Mouse (Mus musculus) heart, embryonic 11.5 days (tissue): ENCODE data around the gene Gatc. TPM values are rescaled to one million over a fixed set of nuclear protein-coding genes. Genes with fewer than 3 reads are reported as not detected.

Experiments used
- polyA plus RNA-seq: library from polyadenylated mRNA; unstranded; fragments of >200 nt; fragmentation: Nextera tagmentation; extraction: Ambion mirVana; gene quantifications from 2 replicates; pipeline ENCODE4 v1.2.1, GENCODE M21; 2014

Gatc gene
- polyA plus RNA-seq, 1 experiment from 2014 or later: 31.0 TPM

Other genes with a start within 250 kb of the Gatc start
- gene Gm10401, start 242.9 kb downstream of the Gatc start, polyA plus RNA-seq: 19.1 and 19.2 TPM in 2 replicates
- gene Acads, start 221.8 kb downstream of the Gatc start, polyA plus RNA-seq: 45.5 and 75.6 TPM in 2 replicates
- gene Unc119b, start 206.2 kb downstream of the Gatc start, polyA plus RNA-seq: 18.9 and 21.6 TPM in 2 replicates
- 68.9 and 77.8 TPM in 2 replicates for gene Mlec, start 183.0 kb downstream of the Gatc start, polyA plus RNA-seq
- 0.63 and 1.3 TPM in 2 replicates for gene Cabp1, start 146.8 kb downstream of the Gatc start, polyA plus RNA-seq
- gene Pop5, start 105.3 kb downstream of the Gatc start, polyA plus RNA-seq: 86.9 and 90.6 TPM in 2 replicates
- gene Rnf10, start 68.3 kb downstream of the Gatc start, polyA plus RNA-seq: 58.0 and 77.3 TPM in 2 replicates
- 79.6 and 81.8 TPM in 2 replicates for gene Coq5, start 61.5 kb downstream of the Gatc start, polyA plus RNA-seq
- 1,523 and 1,540 TPM in 2 replicates for gene Dynll1, start 40.2 kb downstream of the Gatc start, polyA plus RNA-seq
- 140 and 149 TPM in 2 replicates for gene Srsf9, start 14.0 kb downstream of the Gatc start, polyA plus RNA-seq
- gene Triap1, start within 50 bp of the Gatc start, polyA plus RNA-seq: 40.4 and 43.9 TPM in 2 replicates
- 1,289 and 1,331 TPM in 2 replicates for gene Cox6a1, start 7.8 kb upstream of the Gatc start, polyA plus RNA-seq
- gene Msi1, start 88.4 kb upstream of the Gatc start, polyA plus RNA-seq: 7.6 and 9.4 TPM in 2 replicates
- gene Pla2g1b, start 125.1 kb upstream of the Gatc start, polyA plus RNA-seq: 1.0 and 1.2 TPM in 2 replicates
- 15.8 and 19.2 TPM in 2 replicates for gene Sirt4, start 143.5 kb upstream of the Gatc start, polyA plus RNA-seq
- 11.7 and 14.4 TPM in 2 replicates for gene Pxn, start 165.5 kb upstream of the Gatc start, polyA plus RNA-seq
- 1,182 and 1,275 TPM in 2 replicates for gene Rplp0, start 218.3 kb upstream of the Gatc start, polyA plus RNA-seq
- 29.7 and 33.5 TPM in 2 replicates for gene Gcn1l1, start 224.1 kb upstream of the Gatc start, polyA plus RNA-seq